ENCODE assay signal across 8 mouse cellular contexts in the genomic region with DNA sequence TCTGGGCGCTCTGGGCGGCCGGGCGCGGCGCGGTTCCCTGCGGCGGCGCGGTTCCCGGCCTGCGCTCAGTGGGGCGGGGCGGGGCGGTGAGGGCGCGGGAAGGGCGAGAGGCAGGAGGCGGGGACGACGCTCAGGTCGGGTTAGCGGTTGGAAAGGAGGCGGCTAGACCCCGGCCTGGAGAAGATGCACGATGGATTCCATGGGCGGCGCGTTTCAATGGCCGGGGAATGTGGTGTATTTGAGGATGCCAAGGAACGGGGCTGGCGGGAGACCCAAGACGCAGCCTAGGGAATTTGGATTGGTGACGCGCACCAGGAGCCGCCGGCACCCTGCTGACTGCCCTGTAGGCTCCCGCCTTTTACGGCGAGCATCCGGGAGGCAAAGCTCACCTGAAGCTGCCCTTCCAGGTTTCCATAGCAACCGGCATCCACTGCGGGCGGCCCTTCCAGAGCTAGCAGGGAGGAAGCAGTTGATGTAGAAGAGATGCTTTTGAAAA. TPM values are rescaled to one million over a fixed set of nuclear protein-coding genes. Genes with fewer than 3 reads are reported as not detected.
DNase-seq lines count a peak whose midpoint lies in the region; ATAC-seq and TF ChIP-seq lines count a peak whose summit lies in the region.

No protein-coding gene starts in this region.

- in situ Hi-C loops in ES-E14 (cut with MboI; ENCODE audit: low sequenced_read_pairs in 2 of 2, unreplicated experiment in 2 of 2), result no loop called here

- peaks cover 0 to 4% of the 10 kb centered on the region in 2 experiments; a peak in 1 of 4 replicates for H3K4me1 ChIP-seq in ES-E14 (ENCODE audit: control insufficient read depth in 2 of 2, insufficient read depth in 2 of 2, low read length in 2 of 2, poor library complexity in 1 of 2)
- peaks cover 2% of the 10 kb centered on the region; the same call in 1 of the 2 replicates for H3K4me1 ChIP-seq in small intestine, adult 2 months (ENCODE audit: control insufficient read depth, insufficient read depth, insufficient read length, low read length)

- H3K27ac ChIP-seq in ES-E14 (ENCODE audit: insufficient read depth, low read depth, low read length, poor library complexity, severe bottlenecking), result peak overlapping the region; percentile 87
- H3K27ac ChIP-seq in small intestine, adult 2 months (ENCODE audit: insufficient read depth, low read depth, low read length), result peak overlapping the region; percentile 92

- H3K36me3 ChIP-seq in ES-E14 (ENCODE audit: control insufficient read depth, insufficient read depth, low read length, poor library complexity, severe bottlenecking), result peaks cover 10% of the 10 kb centered on the region
- peaks cover 12% of the 10 kb centered on the region; the same call in 1 of the 2 replicates for H3K36me3 ChIP-seq in small intestine, adult 2 months (ENCODE audit: control insufficient read depth, insufficient read depth, low read length)

- under 1% methylated on average over 45 of the region's 45 CpGs for WGBS in small intestine, adult 2 months

- H3K4me3 ChIP-seq in ES-E14 (ENCODE audit: insufficient read depth in 1 of 2, low read depth in 1 of 2, low read length in 2 of 2, poor library complexity in 1 of 2, severe bottlenecking in 1 of 2), result peak overlapping the region; percentile 85 to 89
- H3K4me3 ChIP-seq in small intestine, adult 2 months (ENCODE audit: low read depth, low read length), result peak overlapping the region; percentile 92

- peak; percentile 86 for ATAC-seq in common myeloid progenitor, adult 5-6 weeks (replicated peaks; ENCODE audit: low read depth, poor library complexity, severe bottlenecking)
- ATAC-seq in granulocyte monocyte progenitor cell, adult 5-6 weeks (replicated peaks; ENCODE audit: poor library complexity, severe bottlenecking), result peak; percentile 80

- no peaks in the 10 kb centered on the region for H3K9me3 ChIP-seq in ES-E14 (ENCODE audit: control insufficient read depth, insufficient read depth, low read depth, low read length)

- no peak for TF ChIP-seq CTCF in small intestine, adult 2 months (IDR thresholded peaks at IDR 0.05; ENCODE audit: extremely low read depth, insufficient read length, insufficient replicate concordance, low read depth, low read length)

- no peaks in the 10 kb centered on the region for H3K27me3 ChIP-seq in small intestine, adult 2 months (ENCODE audit: control insufficient read depth, insufficient read depth, low read length)

- peak overlapping the region; percentile 95 for H3K9ac ChIP-seq in ES-E14 (ENCODE audit: insufficient read depth, low read depth, low read length, poor library complexity, severe bottlenecking)

- no peak for TF ChIP-seq POLR2A in small intestine, adult 2 months (IDR thresholded peaks at IDR 0.05; ENCODE audit: low read depth, low read length)

- DNase-seq in adrenal gland, postnatal 25 days, result peak; percentile 84
- no peak for DNase-seq in adrenal gland, adult 2 months
- DNase-seq in ES-E14 (ENCODE audit: low read depth, low spot score), result peak; percentile 71
- peak; percentile 68 for DNase-seq in left cerebral cortex, adult 11 months (ENCODE audit: low spot score)
- DNase-seq in lung, postnatal 36 days, result peak; percentile 72

TF ChIP-seq in ES-E14, 5 proteins besides CTCF, POLR2A, EP300 and RAD21:
- no peak for TF ChIP-seq ZC3H11A (IDR thresholded peaks at IDR 0.05; ENCODE audit: borderline replicate concordance, low read depth, low read length)
- no peak for TF ChIP-seq ZNF384 (IDR thresholded peaks at IDR 0.05; ENCODE audit: low read depth, low read length)
- TF ChIP-seq MAFK (IDR thresholded peaks at IDR 0.05; ENCODE audit: insufficient read depth, low read depth, low read length), result no peak

RNA-seq across cellular contexts. Expression of gene Meaf6, which starts 0.5 kb away (rescaled TPM):
- total RNA-seq in adrenal gland, postnatal 25 days (2021), result 34.2 and 36.9 TPM in 2 replicates
- total RNA-seq in adrenal gland, adult 2 months (2021), result 10 to 100 TPM; 29.9 to 30.6 TPM
- 4.3 and 6.4 TPM in 2 replicates for polyA plus RNA-seq in adrenal gland, adult 2 months (2012; rRNA removed)
- total RNA-seq in ES-E14 (2012; rRNA removed), result 20.6 and 25.0 TPM in 2 replicates
- 43.8 and 44.0 TPM in 2 replicates for total RNA-seq in common myeloid progenitor, adult 5-6 weeks (2017)
- total RNA-seq in granulocyte monocyte progenitor cell, adult 5-6 weeks (2014; fragmentation: Nextera tagmentation), result 53.2 and 99.6 TPM in 2 replicates
- 42.4 and 52.9 TPM in 2 replicates for total RNA-seq in granulocyte monocyte progenitor cell, adult 5-6 weeks (2017)
- polyA plus RNA-seq in small intestine, adult 2 months (2012; rRNA removed), result 3.5 and 9.1 TPM in 2 replicates

RNA-seq across cellular contexts. Expression of gene Snip1, which starts 18.9 kb away (rescaled TPM):
- total RNA-seq in adrenal gland, postnatal 25 days (2021), result 18.7 and 20.2 TPM in 2 replicates
- 10 to 100 TPM; 18.3 to 19.3 TPM for total RNA-seq in adrenal gland, adult 2 months (2021)
- polyA plus RNA-seq in adrenal gland, adult 2 months (2012; rRNA removed), result 6.1 TPM in 2 replicates
- total RNA-seq in ES-E14 (2012; rRNA removed), result 19.8 and 25.1 TPM in 2 replicates
- total RNA-seq in common myeloid progenitor, adult 5-6 weeks (2017), result 22.0 and 27.8 TPM in 2 replicates
- 23.9 and 28.5 TPM in 2 replicates for total RNA-seq in granulocyte monocyte progenitor cell, adult 5-6 weeks (2014; fragmentation: Nextera tagmentation)
- total RNA-seq in granulocyte monocyte progenitor cell, adult 5-6 weeks (2017), result 28.5 and 30.5 TPM in 2 replicates
- polyA plus RNA-seq in small intestine, adult 2 months (2012; rRNA removed), result 4.2 and 6.2 TPM in 2 replicates

RNA-seq across cellular contexts. Expression of gene Dnali1, which starts 19.9 kb away (rescaled TPM):
- total RNA-seq in adrenal gland, postnatal 25 days (2021), result not detected in 2 replicates
- not detected for total RNA-seq in adrenal gland, adult 2 months (2021)
- 0.06 TPM in 1 of 2 replicates, not detected in the other for polyA plus RNA-seq in adrenal gland, adult 2 months (2012; rRNA removed)
- total RNA-seq in ES-E14 (2012; rRNA removed), result 0.16 TPM in 1 of 2 replicates, not detected in the other
- not detected in 2 replicates for total RNA-seq in common myeloid progenitor, adult 5-6 weeks (2017)
- not detected in 2 replicates for total RNA-seq in granulocyte monocyte progenitor cell, adult 5-6 weeks (2014; fragmentation: Nextera tagmentation)
- total RNA-seq in granulocyte monocyte progenitor cell, adult 5-6 weeks (2017), result not detected in 2 replicates
- polyA plus RNA-seq in small intestine, adult 2 months (2012; rRNA removed), result not detected in 2 replicates

RNA-seq across cellular contexts. Expression of gene Zc3h12a, which starts 42.2 kb away (rescaled TPM):
- total RNA-seq in adrenal gland, postnatal 25 days (2021), result 6.8 and 10.8 TPM in 2 replicates
- 1 to 10 TPM; 6.0 to 7.0 TPM for total RNA-seq in adrenal gland, adult 2 months (2021)
- 7.8 and 8.9 TPM in 2 replicates for polyA plus RNA-seq in adrenal gland, adult 2 months (2012; rRNA removed)
- 4.9 and 10.4 TPM in 2 replicates for total RNA-seq in ES-E14 (2012; rRNA removed)
- 8.1 and 9.6 TPM in 2 replicates for total RNA-seq in common myeloid progenitor, adult 5-6 weeks (2017)
- total RNA-seq in granulocyte monocyte progenitor cell, adult 5-6 weeks (2014; fragmentation: Nextera tagmentation), result 11.4 and 12.1 TPM in 2 replicates
- total RNA-seq in granulocyte monocyte progenitor cell, adult 5-6 weeks (2017), result 2.6 and 2.8 TPM in 2 replicates
- 27.1 and 36.7 TPM in 2 replicates for polyA plus RNA-seq in small intestine, adult 2 months (2012; rRNA removed)
